47 mouse cellular contexts compared by ENCODE assay signal in genomic region chr11:99982731-99983130, GRCm38 (mm10). TPM values are rescaled to one million over a fixed set of nuclear protein-coding genes. Genes with fewer than 3 reads are reported as not detected.
"Had no signal": no experiment of that assay in that cellular context is flagged by ENCODE, and none has a peak within 500 bp of the region (broad histone marks: within the 10 kb centered on the region; RNA-seq: fewer than 3 reads in every experiment).

No protein-coding gene starts in this region.

- H3K27ac ChIP-seq: limb, embryonic 10.5 days; limb, embryonic 12.5 days; limb, embryonic 13.5 days; limb, embryonic 15.5 days; liver, embryonic 12.5 days; liver, embryonic 13.5 days; liver, embryonic 14.5 days; liver, embryonic 15.5 days; lung, embryonic 15.5 days; macrophage; midbrain, embryonic 10.5 days; midbrain, embryonic 12.5 days; midbrain, embryonic 13.5 days; midbrain, embryonic 15.5 days; neural tube, embryonic 12.5 days had no signal

- H3K4me3 ChIP-seq: limb, embryonic 10.5 days; limb, embryonic 12.5 days; limb, embryonic 13.5 days; limb, embryonic 15.5 days; liver, embryonic 12.5 days; liver, embryonic 13.5 days; liver, embryonic 15.5 days; lung, embryonic 15.5 days; megakaryocyte, embryonic 14.5 days; midbrain, embryonic 10.5 days; midbrain, embryonic 12.5 days; midbrain, embryonic 13.5 days; midbrain, embryonic 15.5 days; myocyte; neural tube, embryonic 12.5 days had no signal

- H3K9ac ChIP-seq: limb, embryonic 12.5 days; limb, embryonic 13.5 days; limb, embryonic 15.5 days; liver, embryonic 12.5 days; liver, embryonic 13.5 days; liver, embryonic 14.5 days; liver, embryonic 15.5 days; liver, postnatal 0 days; lung, embryonic 14.5 days; lung, embryonic 15.5 days; midbrain, embryonic 12.5 days; midbrain, embryonic 13.5 days; midbrain, embryonic 15.5 days; neural tube, embryonic 12.5 days had no signal

- DNase-seq: left cerebral cortex, postnatal 4 days; liver; liver, embryonic 13.5 days; liver, postnatal 0 days; lung, adult 18-20 months; lung, adult 2 months; lung, embryonic 14.5 days; lung, postnatal 10 days; lung, postnatal 14 days; lung, postnatal 36 days; lung, postnatal 4 days; midbrain, embryonic 14.5 days had no signal

- H3K36me3 ChIP-seq: limb, embryonic 10.5 days; limb, embryonic 12.5 days; limb, embryonic 13.5 days; limb, embryonic 15.5 days; liver, embryonic 12.5 days; liver, embryonic 13.5 days; liver, embryonic 15.5 days; lung, embryonic 15.5 days; midbrain, embryonic 10.5 days; midbrain, embryonic 12.5 days; midbrain, embryonic 13.5 days; midbrain, embryonic 15.5 days; neural tube, embryonic 12.5 days had no signal

- H3K27me3 ChIP-seq: liver, embryonic 12.5 days; liver, embryonic 13.5 days; liver, embryonic 15.5 days; lung, embryonic 15.5 days; midbrain, embryonic 12.5 days; midbrain, embryonic 13.5 days; midbrain, embryonic 15.5 days; neural tube, embryonic 12.5 days had no signal

- H3K4me1 ChIP-seq: limb, embryonic 12.5 days; limb, embryonic 13.5 days; liver, embryonic 12.5 days; liver, embryonic 13.5 days; liver, embryonic 15.5 days; lung, embryonic 15.5 days; megakaryocyte, embryonic 14.5 days; midbrain, embryonic 10.5 days; midbrain, embryonic 12.5 days; midbrain, embryonic 13.5 days; midbrain, embryonic 15.5 days; neural tube, embryonic 12.5 days had no signal

- H3K9me3 ChIP-seq: limb, embryonic 10.5 days; limb, embryonic 12.5 days; limb, embryonic 13.5 days; limb, embryonic 15.5 days; liver, embryonic 12.5 days; liver, embryonic 13.5 days; liver, embryonic 15.5 days; lung, embryonic 15.5 days; midbrain, embryonic 10.5 days; midbrain, embryonic 12.5 days; midbrain, embryonic 13.5 days; midbrain, embryonic 15.5 days; neural tube, embryonic 12.5 days had no signal

RNA-seq across cellular contexts. Expression of gene Krtap16-1, which starts 3.7 kb away (rescaled TPM):
- total RNA-seq: left cerebral cortex, postnatal 10 days; left cerebral cortex, postnatal 14 days; left cerebral cortex, postnatal 25 days; left cerebral cortex, postnatal 36 days; left cerebral cortex, postnatal 4 days; liver, adult 2 months; megakaryocyte progenitor cell, adult 5-6 weeks; megakaryocyte, adult 5-6 weeks; megakaryocyte-erythroid progenitor cell, adult 5-6 weeks; midbrain, postnatal 0 days; monocyte, adult 5-6 weeks had no signal
- polyA plus RNA-seq: limb, embryonic 10.5 days; limb, embryonic 11.5 days; limb, embryonic 12.5 days; limb, embryonic 13.5 days; limb, embryonic 15.5 days; liver, adult 2 months; liver, embryonic 11.5 days; liver, embryonic 12.5 days; liver, embryonic 13.5 days; liver, embryonic 14.5 days; liver, embryonic 15.5 days; liver, embryonic 16.5 days; liver, postnatal 0 days; lung, adult 2 months; lung, embryonic 14.5 days; lung, embryonic 15.5 days; lung, embryonic 16.5 days; lung, postnatal 0 days; macrophage; midbrain, embryonic 10.5 days; midbrain, embryonic 11.5 days; midbrain, embryonic 12.5 days; midbrain, embryonic 13.5 days; midbrain, embryonic 14.5 days; midbrain, embryonic 15.5 days; midbrain, embryonic 16.5 days; midbrain, postnatal 0 days; myocyte; neural tube, embryonic 12.5 days had no signal

RNA-seq across cellular contexts. Expression of gene Krtap29-1, which starts 3.9 kb away (rescaled TPM):
- total RNA-seq: left cerebral cortex, postnatal 10 days; left cerebral cortex, postnatal 14 days; left cerebral cortex, postnatal 25 days; left cerebral cortex, postnatal 36 days; left cerebral cortex, postnatal 4 days; liver, adult 2 months; megakaryocyte progenitor cell, adult 5-6 weeks; megakaryocyte, adult 5-6 weeks; megakaryocyte-erythroid progenitor cell, adult 5-6 weeks; midbrain, postnatal 0 days; monocyte, adult 5-6 weeks had no signal
- polyA plus RNA-seq: limb, embryonic 10.5 days; limb, embryonic 11.5 days; limb, embryonic 12.5 days; limb, embryonic 13.5 days; limb, embryonic 14.5 days; limb, embryonic 15.5 days; liver, adult 2 months; liver, embryonic 11.5 days; liver, embryonic 12.5 days; liver, embryonic 13.5 days; liver, embryonic 14.5 days; liver, embryonic 15.5 days; liver, embryonic 16.5 days; liver, postnatal 0 days; lung, adult 2 months; lung, embryonic 14.5 days; lung, embryonic 15.5 days; lung, embryonic 16.5 days; lung, postnatal 0 days; macrophage; midbrain, embryonic 10.5 days; midbrain, embryonic 11.5 days; midbrain, embryonic 12.5 days; midbrain, embryonic 13.5 days; midbrain, embryonic 14.5 days; midbrain, embryonic 15.5 days; midbrain, embryonic 16.5 days; midbrain, postnatal 0 days; myocyte; neural tube, embryonic 11.5 days; neural tube, embryonic 12.5 days had no signal

RNA-seq across cellular contexts. Expression of gene Krtap17-1, which starts 11.1 kb away (rescaled TPM):
- total RNA-seq: left cerebral cortex, postnatal 10 days; left cerebral cortex, postnatal 14 days; left cerebral cortex, postnatal 25 days; left cerebral cortex, postnatal 36 days; left cerebral cortex, postnatal 4 days; liver, adult 2 months; megakaryocyte progenitor cell, adult 5-6 weeks; megakaryocyte, adult 5-6 weeks; megakaryocyte-erythroid progenitor cell, adult 5-6 weeks; monocyte, adult 5-6 weeks had no signal
- polyA plus RNA-seq: liver, adult 2 months; liver, embryonic 11.5 days; liver, embryonic 12.5 days; liver, embryonic 13.5 days; liver, embryonic 14.5 days; liver, embryonic 15.5 days; liver, embryonic 16.5 days; liver, postnatal 0 days; macrophage; midbrain, embryonic 10.5 days; midbrain, embryonic 11.5 days; midbrain, embryonic 12.5 days; midbrain, embryonic 14.5 days; myocyte; neural tube, embryonic 11.5 days; neural tube, embryonic 12.5 days had no signal

RNA-seq across cellular contexts. Expression of gene Krt33a, which starts 33.3 kb away (rescaled TPM):
- total RNA-seq: left cerebral cortex, postnatal 10 days; left cerebral cortex, postnatal 14 days; left cerebral cortex, postnatal 25 days; left cerebral cortex, postnatal 36 days; liver, adult 2 months; megakaryocyte progenitor cell, adult 5-6 weeks; megakaryocyte, adult 5-6 weeks; megakaryocyte-erythroid progenitor cell, adult 5-6 weeks; midbrain, postnatal 0 days; monocyte, adult 5-6 weeks had no signal
- polyA plus RNA-seq: limb, embryonic 10.5 days; limb, embryonic 11.5 days; limb, embryonic 12.5 days; limb, embryonic 13.5 days; liver, adult 2 months; liver, embryonic 11.5 days; liver, embryonic 12.5 days; liver, embryonic 13.5 days; liver, embryonic 14.5 days; liver, embryonic 15.5 days; liver, embryonic 16.5 days; liver, postnatal 0 days; lung, adult 2 months; lung, embryonic 14.5 days; lung, embryonic 15.5 days; lung, embryonic 16.5 days; macrophage; midbrain, embryonic 10.5 days; midbrain, embryonic 11.5 days; midbrain, embryonic 12.5 days; midbrain, embryonic 13.5 days; midbrain, embryonic 14.5 days; midbrain, embryonic 15.5 days; midbrain, embryonic 16.5 days; midbrain, postnatal 0 days; myocyte; neural tube, embryonic 11.5 days; neural tube, embryonic 12.5 days had no signal

RNA-seq across cellular contexts. Expression of gene Krtap9-5, which starts 34.5 kb away (rescaled TPM):
- total RNA-seq: left cerebral cortex, postnatal 10 days; left cerebral cortex, postnatal 14 days; left cerebral cortex, postnatal 25 days; left cerebral cortex, postnatal 36 days; left cerebral cortex, postnatal 4 days; liver, adult 2 months; megakaryocyte progenitor cell, adult 5-6 weeks; megakaryocyte, adult 5-6 weeks; megakaryocyte-erythroid progenitor cell, adult 5-6 weeks; midbrain, postnatal 0 days; monocyte, adult 5-6 weeks had no signal
- polyA plus RNA-seq: limb, embryonic 10.5 days; limb, embryonic 11.5 days; limb, embryonic 12.5 days; limb, embryonic 13.5 days; limb, embryonic 14.5 days; limb, embryonic 15.5 days; liver, adult 2 months; liver, embryonic 11.5 days; liver, embryonic 12.5 days; liver, embryonic 13.5 days; liver, embryonic 14.5 days; liver, embryonic 15.5 days; liver, embryonic 16.5 days; liver, postnatal 0 days; lung, adult 2 months; lung, embryonic 14.5 days; lung, embryonic 15.5 days; lung, embryonic 16.5 days; lung, postnatal 0 days; macrophage; midbrain, embryonic 10.5 days; midbrain, embryonic 11.5 days; midbrain, embryonic 12.5 days; midbrain, embryonic 13.5 days; midbrain, embryonic 14.5 days; midbrain, embryonic 15.5 days; midbrain, embryonic 16.5 days; midbrain, postnatal 0 days; myocyte; neural tube, embryonic 11.5 days; neural tube, embryonic 12.5 days had no signal
